Mouse (Mus musculus) granulocyte monocyte progenitor cell, adult 5-6 weeks (primary cell): Measurements from ENCODE around the gene Aoc3. TPM values are rescaled to one million over a fixed set of nuclear protein-coding genes. Genes with fewer than 3 reads are reported as not detected.
A peak's percentile ranks its signal among the peaks of the same experiment; 100 is the strongest.
"Not testable (repeated sequence)": the region's sequence is repeated elsewhere in the genome, so short reads cannot be mapped to it uniquely, and the experiment has no call there.

Experiments used
- ATAC-seq: replicated peaks from 2 replicates; pipeline ENCODE4 v1.8.0; 2016; ENCODE audit warnings: mild to moderate bottlenecking, moderate TSS enrichment, inconsistent platforms; ENCODE audit not compliant: poor library complexity, severe bottlenecking
- total RNA-seq, 2 experiments: library from RNA; stranded (forward) in 1 of 2; stranded (reverse) in 1 of 2; fragments of 200-712, 200-1000 nt in 1 of 2; fragments of >200 nt in 1 of 2; fragmentation: Nextera tagmentation in 1 of 2; gene quantifications; 2 replicates each; pipeline ENCODE4 v1.2.3; 2014 to 2017

Aoc3 gene
- total RNA-seq, 2 experiments from 2014 or later: not detected

- no peak for ATAC-seq
Measured at GRCm38 (mm10) chr11:101326147-101326546, 4.3 kb upstream of the Aoc3 start.

- no peak for ATAC-seq
Measured at GRCm38 (mm10) chr11:101327311-101327710, 3.1 kb upstream of the Aoc3 start.

GRCm38 (mm10) chr11:101328941-101329635 is 1.3 kb upstream of the Aoc3 start:
- ATAC-seq: no peak

GRCm38 (mm10) chr11:101330961-101331360 is 556 bp downstream of the Aoc3 start:
- ATAC-seq: not testable (repeated sequence)

GRCm38 (mm10) chr11:101332537-101332936 is 2.1 kb downstream of the Aoc3 start:
- no peak for ATAC-seq

- no peak for ATAC-seq
Measured at GRCm38 (mm10) chr11:101334023-101334422, 3.6 kb downstream of the Aoc3 start.

- no peak for ATAC-seq
Measured at GRCm38 (mm10) chr11:101334516-101334915, 4.1 kb downstream of the Aoc3 start.

GRCm38 (mm10) chr11:101335685-101336084 is 5.3 kb downstream of the Aoc3 start:
- no peak for ATAC-seq

GRCm38 (mm10) chr11:101338123-101338760 is 7.8 kb downstream of the Aoc3 start:
- ATAC-seq: peak; percentile 94

GRCm38 (mm10) chr11:101347083-101347775 is 16.8 kb downstream of the Aoc3 start:
- ATAC-seq: no peak

GRCm38 (mm10) chr11:101348774-101349173 is 18.4 kb downstream of the Aoc3 start:
- ATAC-seq: no peak

- ATAC-seq: no peak
Measured at GRCm38 (mm10) chr11:101349216-101349615, 18.8 kb downstream of the Aoc3 start.

- no peak for ATAC-seq
Measured at GRCm38 (mm10) chr11:101351100-101351720, 20.8 kb downstream of the Aoc3 start.

GRCm38 (mm10) chr11:101351721-101352111 is 21.3 kb downstream of the Aoc3 start:
- no peak for ATAC-seq

GRCm38 (mm10) chr11:101353436-101353835 is 23.0 kb downstream of the Aoc3 start:
- no peak for ATAC-seq

GRCm38 (mm10) chr11:101354438-101355010 is 24.1 kb downstream of the Aoc3 start:
- no peak for ATAC-seq

- ATAC-seq: no peak
Measured at GRCm38 (mm10) chr11:101355916-101356315, 25.5 kb downstream of the Aoc3 start.

- ATAC-seq: no peak
Measured at GRCm38 (mm10) chr11:101357505-101358182, 27.2 kb downstream of the Aoc3 start.

- ATAC-seq: no peak
Measured at GRCm38 (mm10) chr11:101359776-101360175, 29.4 kb downstream of the Aoc3 start.

- no peak for ATAC-seq
Measured at GRCm38 (mm10) chr11:101360651-101361113, 30.3 kb downstream of the Aoc3 start.
